Mouse (Mus musculus) yolk sac, embryonic 10.5 days (tissue): Measurements from ENCODE around the gene Gdf15.
"Not testable (repeated sequence)": the region's sequence is repeated elsewhere in the genome, so short reads cannot be mapped to it uniquely, and the experiment has no call there.

Experiments used
- DNase-seq: peaks from one replicate; pipeline ENCODE4 v3.0.0-alpha.2; 2017; ENCODE audit warnings: low spot score

The Gdf15 gene

DNA sequence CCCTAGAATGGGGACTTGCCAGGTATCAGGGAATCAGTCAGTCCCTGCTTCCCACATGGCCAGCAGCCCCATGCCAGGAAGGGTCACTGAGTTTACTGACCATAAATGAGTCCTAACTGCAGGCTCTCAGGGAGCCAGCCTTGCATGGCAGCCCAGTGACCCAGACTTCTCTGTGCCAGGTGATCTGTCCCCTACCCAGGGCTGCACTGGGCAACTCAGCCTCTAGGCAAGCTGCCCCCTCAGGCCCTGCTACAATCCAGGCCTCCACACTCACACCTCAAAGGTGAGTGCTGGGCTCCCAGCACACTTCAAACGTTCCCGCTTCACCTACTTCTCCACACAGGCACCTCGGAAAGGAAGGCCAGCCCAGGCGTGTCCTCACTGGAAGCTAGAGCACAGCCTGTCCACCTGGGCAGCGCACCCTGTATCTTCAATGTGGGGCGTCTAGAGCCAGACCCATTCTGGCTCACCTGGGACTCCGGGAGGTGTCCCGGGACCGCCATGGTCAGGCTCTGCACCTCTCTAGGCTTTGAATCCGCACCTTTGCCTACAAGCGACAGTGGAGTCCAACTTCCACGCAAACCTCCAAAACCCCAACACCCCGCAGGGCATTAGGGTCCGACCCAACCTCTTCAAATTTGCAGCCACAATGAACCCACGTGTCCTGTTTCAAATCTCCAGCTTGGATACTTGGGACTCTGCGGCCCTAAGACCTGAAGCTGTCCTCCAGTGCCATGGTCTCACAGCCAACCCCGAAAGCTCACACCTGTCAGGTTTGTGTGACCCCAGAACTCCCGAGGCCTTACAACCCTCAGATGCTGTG, 25.3 kb downstream of the Gdf15 start:
- no peak for DNase-seq

DNA sequence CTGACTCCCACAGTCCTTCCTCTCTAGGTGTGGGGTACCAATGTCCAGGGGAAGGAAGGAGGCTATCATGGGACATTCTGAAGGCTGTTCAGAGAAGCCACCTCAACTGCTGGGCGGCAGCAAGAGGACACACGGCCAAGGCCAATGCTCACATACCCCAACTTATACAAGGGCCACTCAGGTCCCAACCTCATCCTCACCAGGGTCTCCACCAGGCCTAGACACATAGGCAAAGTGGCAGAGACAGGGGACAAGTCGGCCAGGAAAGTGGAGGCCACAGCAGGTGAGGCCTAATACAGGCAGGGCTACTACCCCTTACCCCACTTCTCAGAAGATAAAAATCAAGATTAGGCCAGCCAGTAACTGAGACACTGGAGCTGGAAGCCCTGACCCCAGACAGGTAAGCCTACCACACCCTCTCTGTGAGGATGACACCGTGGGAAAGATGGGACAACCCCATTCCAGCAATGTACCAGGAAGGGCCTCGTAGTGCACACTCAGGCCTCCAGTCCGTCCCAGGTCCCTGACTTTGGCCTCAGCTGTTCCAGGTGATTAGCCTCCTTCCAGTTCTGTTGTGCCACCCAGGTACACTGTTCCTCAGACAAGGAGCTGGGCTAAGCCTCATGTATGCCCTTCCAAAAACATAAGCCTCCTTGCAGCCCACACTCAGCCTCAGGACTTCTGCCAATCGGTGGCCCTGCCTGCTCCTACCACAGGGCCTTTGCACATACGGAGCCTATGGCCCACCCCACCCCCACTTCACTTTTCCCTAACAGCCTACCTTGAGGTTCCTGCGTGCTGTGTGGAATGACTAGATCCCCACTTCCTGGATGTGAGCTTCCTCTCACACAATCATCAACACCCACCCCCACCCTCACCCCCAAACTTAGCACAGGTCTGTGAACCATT, 26.1 kb downstream of the Gdf15 start:
- DNase-seq = no peak

DNA sequence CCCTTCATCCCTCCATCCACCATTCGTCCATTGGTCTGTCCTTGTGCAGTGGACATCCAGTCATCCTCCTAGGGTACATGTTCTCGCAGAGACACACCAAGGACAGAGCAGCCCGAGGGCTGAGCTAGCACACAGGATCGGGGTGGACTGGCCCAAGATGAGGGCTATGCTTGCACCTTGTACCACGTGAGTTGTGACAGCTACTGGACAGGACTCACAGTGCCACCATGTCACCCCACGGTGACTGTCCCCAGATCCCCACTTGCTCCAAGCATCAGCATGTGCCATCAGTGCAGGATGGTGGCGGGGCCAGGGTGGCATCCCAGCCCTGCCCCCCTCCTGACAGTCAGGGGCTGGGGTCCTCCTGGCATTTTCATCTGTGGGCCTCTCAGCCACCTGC, 27.7 kb downstream of the Gdf15 start:
- DNase-seq = no peak

DNA sequence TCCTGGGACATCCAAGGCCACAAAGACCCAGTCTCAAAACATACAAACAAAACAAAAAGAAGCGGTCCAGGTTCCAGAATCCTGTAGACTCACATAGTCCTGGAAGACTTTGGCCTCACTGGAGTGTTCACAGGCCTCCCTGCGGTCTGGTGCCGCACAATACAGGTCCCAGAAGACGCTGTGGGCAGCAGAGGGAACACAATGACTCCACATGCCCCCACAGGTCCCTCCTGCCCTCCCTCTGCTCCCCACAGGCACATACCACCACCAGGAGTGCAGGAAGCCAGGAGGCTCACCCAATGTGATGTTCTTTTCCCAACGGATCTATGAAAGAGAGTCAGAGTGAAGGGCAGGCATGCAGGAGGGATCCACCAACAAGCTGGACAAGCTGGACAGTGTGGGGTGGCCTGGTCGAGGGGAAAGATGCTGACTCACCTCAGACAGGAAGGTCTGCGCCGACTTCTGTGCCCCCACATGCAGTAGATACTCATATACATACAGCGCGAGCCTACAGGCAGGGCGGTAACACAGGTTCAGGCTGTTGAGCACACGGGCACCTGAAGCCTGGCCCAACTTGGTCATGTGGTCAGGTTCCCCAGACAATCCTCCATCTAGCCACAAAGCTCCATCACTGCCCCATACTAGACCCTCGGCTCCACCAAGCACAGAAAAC, 30.0 kb downstream of the Gdf15 start:
- no peak for DNase-seq

DNA sequence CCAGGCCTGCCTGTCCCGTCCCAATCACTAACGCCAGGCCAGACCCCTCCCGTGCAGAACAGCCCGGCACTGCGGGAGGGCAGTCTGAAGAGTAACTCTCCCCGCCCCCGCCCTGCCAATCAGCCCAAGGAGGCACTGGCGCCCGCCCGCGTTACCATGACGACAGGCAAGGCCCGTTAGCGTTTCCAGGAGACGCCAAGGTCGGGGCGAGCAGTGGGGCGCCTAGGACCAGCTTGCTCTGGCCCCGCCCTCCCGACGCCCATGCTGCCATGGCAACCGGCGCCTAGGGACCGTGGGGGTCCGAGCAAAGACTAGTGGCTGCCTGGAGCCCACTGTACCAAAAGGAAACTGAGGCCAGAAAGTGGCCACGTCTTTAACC, 31.0 kb downstream of the Gdf15 start:
- DNase-seq = peak; percentile 81

DNA sequence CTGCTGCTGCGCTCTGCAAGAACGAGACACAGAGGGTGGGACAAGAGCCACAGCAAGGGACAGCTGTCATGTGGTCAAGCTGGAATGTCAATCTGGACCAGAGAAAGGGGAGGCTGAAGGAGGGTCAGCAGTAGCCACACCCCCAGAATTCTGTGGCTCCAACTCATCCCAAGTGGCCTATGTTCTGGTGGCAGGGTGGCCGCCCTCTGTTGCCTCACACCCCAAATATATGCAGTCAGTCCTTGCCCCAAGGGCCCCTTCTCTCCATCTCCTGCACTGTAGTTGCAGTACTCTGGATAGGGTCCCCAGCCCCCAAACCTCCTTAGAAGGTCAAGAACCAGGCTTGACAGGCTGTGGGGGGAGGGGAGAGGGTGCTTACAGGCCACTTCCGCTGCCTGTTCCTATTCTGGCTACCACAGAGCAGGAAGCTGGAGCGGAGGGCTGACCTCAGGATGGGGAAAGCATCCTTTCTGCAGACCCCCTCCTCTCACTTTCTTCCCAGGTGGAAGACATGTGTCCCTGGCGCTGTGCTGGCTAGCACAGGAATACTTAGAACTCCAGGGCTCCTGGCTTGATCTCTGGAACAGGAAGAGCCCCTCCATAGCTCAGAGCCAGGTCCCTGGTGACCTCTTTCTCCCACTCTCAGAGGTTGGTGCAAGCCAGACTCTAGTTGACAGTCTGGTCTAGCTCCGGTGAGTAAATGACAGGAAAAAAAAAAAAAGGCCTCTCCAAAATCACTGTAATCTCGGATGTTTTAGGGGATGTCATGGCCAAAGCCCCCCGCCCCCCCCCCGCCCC, 31.6 kb downstream of the Gdf15 start:
- peak; percentile 52 for DNase-seq

DNA sequence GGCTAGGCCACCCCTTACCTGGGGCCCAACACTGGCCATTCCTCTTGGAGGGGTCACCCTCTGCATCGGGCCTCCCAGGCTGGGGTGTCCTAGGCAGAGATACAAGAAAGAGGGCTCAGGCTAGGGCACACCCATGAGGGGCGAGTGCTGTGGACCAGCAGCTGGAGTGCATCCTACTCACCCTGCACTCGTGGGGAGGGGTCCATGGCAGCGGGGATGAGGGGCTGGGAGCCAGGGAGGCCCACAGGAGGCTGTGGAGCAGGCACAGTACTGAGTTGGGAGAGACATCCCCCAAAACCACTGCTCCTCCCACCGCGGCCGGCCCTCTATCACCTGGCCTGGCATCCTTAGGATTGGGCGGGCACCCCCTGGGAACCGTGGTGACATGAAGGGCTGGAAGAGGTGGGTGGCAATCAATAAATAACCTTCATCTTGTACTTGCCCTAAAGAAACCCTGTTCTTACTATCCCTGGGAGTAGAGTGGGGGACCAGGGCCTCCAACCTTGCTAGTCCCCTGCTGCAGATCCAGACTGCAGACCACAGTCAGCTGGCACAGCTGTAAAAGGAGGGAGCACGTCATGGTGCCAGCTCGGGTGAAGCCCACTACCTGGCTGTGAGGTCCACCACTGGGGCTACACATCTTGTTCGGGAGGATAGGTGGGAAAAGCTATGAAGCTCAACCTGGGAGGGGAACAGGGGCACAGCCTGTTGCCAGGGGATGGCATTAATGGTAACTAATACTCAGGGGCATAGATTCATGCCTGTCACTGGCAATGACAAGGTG, 32.6 kb downstream of the Gdf15 start:
- no peak for DNase-seq

DNA sequence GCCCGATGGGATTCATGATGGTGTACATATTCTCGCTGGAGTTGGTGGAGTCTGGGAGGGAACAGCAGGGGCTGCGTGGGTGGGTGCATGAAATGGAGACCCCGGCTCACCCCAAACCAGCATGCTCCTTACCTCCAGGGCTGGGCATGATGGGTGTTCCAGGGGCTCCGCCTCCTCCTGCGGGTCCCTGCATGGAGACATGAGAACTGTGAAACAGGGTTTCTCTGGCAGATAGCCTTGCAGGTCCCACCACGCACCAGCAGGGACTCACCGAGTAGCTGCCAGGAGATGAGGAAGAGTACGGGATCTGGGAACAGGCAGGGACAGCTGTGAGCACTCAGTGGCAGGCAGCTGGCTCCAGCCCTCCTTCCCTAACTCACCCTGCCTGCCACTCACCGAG, 33.5 kb downstream of the Gdf15 start:
- no peak for DNase-seq

DNA sequence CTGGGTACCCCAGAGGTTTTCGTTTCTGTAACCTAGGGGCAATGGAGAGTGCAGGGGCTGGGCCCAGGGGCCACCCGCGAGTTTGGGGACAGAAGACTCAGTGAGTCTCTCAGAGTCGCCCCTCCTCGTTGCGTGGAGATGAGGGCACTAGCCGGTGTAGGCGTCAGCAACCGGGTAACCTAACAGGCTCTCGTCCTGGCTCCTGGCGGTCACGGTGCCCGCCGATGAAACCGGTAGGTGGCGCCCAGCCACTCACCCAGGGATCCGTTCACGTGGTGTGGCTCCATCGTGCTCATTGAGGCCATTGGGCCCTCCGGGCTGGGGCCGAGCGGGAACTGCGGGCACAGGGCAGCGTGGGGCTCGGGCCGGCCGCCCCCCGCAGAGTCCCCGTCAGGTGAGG, 34.0 kb downstream of the Gdf15 start:
- DNase-seq = peak; percentile 68

DNA sequence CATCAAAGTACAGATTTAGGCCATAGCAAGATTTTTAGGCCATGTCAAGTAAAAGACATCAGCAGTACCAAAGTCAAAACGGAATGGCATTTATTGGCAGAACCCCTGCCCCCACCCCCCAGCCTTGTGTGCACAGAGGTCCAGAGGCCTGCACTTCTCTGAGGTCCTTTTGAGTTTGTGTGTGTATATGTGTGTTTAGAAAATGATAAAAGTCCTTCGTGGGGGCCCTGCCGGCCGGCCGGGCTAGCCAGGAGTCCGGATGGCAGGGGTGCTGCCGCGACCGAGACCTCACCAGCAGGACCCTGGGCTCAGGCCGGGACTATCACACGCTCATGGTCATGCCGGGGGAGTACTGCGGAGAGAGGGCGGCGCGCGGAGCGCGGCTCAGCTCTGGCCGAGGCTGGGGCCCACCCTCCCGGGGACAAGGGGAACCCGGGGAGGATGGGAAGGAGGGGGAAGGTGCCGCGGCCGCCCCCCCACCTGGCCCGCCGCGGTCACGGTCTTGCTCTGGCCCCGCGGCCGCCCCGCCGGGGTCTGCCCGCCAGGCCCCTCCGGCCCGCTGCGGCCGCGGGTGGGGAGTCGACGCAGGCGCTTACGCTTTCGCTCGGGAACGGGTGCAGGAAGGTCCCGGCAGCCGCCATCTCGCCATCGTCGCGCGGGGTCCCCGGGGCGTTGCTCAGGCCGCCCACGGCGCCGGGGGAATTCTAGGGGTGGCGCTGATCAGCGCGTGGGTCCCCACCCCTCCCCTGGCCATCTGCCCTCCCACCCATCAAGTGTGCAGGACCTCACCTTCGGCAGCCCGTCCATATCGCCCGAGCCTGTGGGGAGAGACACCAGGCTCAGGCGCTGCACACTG, 34.6 kb downstream of the Gdf15 start:
- DNase-seq = no peak

DNA sequence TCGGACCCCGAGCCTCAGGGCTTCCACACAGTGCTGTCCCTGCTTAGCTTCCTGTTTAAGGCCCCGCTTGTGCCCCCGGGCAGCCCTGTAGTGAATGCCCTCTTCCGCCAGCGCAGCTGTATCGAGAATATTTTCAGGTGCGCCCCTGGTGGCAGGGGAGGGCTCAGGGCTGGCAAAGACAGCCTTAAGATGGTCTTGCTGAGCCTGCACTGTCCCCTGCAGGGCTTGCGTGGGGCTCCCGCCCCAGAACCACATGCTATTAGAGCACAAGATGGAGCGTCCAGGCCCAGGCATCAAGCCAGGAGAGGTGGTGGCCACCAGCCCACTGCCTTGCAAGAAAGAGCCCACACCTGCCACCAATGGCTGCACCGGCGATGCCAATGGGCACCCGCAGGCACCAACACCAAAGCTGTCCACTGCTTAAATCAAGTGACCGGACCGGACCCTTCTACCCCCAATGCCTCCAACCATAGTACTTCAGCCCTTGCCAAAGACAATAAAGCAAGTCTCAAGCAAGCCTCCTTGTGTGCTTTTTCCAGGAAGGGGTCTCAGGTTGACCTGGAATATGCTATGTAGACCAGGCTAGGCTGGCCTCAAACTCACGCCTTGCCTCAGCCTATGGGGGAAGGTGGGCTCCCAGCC, 35.4 kb downstream of the Gdf15 start:
- no peak for DNase-seq

DNA sequence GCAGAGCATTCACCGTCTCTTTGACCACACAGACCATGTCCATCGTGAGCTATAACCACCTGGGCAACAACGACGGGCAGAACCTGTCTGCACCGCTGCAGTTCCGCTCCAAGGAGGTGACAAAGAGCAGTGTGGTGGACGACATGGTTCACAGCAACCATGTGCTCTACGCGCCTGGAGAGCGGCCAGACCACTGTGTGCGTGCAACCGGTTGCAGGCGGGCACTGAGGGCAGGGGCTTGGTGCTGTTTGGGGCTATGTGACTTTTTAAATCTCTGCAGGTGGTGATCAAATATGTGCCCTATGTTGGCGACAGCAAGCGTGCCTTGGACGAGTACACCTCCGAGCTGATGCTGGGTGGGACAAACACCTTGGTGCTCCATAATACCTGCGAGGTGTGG, 36.0 kb downstream of the Gdf15 start:
- no peak for DNase-seq

DNA sequence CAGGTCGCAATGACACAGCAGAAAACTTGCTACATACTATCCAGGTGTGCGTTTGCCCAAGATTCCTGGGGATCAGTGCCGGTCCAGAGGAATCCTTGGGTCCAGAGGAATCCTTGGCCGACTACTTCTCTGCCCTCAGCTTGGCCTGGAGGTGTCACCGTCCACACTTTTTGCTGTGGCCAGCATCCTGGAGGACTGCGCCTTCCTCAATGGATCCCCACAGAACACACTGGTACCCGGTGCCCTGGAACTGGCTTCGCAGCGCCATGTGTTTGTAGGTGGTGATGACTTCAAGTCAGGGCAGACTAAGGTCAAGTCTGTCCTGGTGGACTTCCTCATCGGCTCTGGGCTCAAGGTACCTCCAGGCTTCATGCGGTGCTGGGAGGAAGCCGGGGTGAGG, 36.4 kb downstream of the Gdf15 start:
- DNase-seq = no peak

DNA sequence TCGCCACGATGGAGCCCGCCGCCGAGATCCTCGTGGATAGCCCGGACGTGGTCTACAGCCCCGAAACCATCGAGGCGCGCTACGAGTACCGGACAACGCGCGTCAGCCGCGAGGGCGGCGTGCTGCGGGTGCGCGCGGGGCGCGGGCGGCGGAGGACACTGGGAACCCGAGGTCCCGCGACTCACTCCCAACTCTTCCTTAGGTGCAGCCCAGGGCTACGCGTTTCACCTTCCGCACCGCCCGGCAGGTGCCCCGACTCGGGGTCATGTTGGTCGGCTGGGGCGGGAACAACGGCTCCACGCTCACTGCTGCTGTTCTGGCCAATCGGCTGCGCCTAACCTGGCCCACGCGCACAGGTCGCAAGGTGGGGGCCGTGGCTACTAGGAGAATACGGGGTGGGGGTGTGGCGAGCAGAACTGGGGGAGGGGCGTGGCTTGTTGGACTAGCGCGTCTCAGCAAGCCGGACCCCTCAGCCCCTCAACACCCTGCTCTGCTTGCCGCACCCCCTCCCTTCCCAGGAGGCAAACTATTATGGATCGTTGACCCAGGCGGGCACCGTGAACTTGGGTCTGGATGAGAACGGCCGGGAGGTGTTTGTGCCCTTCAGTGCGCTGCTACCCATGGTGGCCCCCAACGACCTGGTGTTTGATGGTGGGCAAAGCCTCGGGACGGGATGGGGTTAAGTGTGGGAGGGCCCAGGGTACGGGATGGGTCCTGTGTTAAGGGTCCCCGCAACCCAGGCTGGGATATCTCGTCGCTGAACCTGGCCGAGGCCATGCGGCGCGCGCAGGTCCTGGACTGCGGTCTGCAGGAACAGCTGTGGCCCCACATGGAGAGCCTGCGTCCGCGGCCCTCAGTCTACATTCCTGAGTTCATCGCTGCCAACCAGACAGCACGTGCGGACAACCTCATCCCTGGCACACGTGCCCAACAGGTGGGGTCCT, 37.4 kb downstream of the Gdf15 start:
- DNase-seq = peak; percentile 35

DNA sequence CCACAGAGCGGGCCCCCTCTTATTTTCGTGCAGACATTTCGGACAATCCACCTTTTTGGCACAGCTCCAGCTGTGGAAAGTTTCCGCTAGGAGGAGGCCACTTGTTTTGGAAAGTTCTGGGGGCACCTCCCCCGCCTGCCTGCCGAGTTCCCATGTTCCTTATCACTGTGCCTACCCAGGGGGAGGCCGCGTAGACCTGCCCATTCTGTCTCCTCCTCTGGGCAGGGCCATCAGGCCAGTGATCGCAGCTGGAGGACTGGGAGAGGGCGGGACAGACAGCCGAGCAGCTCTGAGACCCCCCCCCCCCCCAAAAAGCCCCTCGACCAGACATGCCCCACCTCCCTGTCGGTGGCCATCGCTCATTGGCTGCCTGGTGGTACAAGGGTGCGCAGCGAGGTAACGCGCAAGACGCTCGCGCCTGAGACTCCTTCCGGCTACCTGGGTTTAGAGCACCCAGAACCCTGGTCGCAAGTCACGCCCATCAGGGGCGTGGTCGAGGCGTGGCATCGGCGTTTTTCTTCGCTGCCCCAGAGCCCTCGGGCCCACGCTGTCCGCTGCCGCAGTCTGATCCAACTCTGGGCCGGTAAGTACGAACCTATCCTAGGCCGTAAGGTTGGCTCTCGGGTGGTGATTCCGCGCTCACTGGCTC, 38.2 kb downstream of the Gdf15 start, which contains the start of gene Isyna1:
Gene Isyna1, plus strand, starts transcription at position 413 of the 649 bp plus-strand sequence.
- DNase-seq = peak; percentile 96

DNA sequence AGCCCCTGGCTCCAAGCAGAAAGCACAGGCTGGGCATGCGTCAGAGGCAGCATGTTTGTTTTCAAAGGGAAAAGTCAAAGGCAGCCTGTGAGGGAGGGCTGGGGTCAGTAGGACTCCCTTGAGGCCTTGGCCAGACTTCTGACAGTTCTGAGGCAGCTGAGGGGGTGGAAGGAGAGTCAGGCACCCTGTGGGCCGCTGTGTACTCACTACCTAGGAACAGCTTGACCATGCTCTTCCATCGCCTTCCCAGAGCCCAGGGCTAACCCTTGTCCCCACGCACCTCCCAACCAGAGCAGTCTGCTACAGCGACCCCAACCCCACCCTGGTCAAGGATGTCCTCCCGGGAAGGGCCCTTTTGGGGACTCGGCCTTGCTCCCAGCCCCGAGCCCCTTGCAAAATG, 39.1 kb downstream of the Gdf15 start:
- DNase-seq = no peak

DNA sequence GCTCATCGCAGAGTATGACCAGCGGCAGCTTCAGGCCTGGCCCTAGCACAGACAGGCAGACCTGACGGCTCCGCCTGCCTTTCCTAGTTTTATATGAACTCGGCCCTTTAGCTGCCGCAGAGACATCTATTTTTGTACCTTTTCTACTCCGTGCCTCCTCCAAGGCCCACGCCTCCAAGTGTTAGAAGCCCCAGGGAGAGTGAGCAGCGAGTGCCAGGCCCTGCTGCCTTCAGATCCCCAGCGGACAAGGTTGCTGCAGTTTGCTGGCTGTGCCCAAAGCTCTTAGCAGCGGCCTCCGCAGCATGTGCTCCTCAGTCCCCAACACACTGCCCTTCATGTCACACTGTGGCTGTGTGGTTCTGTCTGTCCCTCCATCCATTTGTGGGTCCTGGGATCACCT, 40.7 kb downstream of the Gdf15 start:
- no peak for DNase-seq

DNA sequence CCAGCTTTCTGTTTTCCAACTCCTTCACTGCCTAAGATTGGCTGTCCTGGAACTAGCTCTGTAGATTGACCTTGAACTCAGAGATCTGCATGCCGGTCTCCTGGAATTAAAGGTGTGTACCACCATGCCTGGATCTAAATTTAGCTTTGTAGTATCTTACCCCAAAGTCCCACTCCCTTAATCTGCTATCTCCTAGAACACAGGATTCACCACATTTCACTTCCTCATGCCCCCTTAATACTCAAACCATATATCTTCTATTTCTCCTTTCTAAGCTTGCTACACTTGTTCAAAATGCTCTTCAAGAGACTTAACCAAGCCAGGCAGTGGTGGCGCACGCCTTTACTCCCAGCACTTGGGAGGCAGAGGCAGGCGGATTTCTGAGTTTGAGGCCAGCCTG, 44.3 kb downstream of the Gdf15 start:
- not testable (repeated sequence) for DNase-seq
